Mouse (Mus musculus) testis, adult 2 months (tissue): ENCODE data around the gene Suz12.

ENCODE experiments used
- CTCF ChIP-seq: fragments of 200-500 bp; IDR thresholded peaks from 2 replicates; pipeline ENCODE4 v1.5.1; 2012; ENCODE audit warnings: low read depth, mild to moderate bottlenecking, inconsistent platforms, low read length, moderate library complexity; ENCODE audit not compliant: control insufficient read depth, insufficient read depth, insufficient replicate concordance
- POLR2A ChIP-seq: fragments of 200-500 bp; IDR thresholded peaks from 2 replicates; pipeline ENCODE4 v1.6.1; 2012; ENCODE audit warnings: low read depth, mild to moderate bottlenecking, inconsistent platforms, low read length, moderate library complexity; ENCODE audit not compliant: control insufficient read depth

DNA sequence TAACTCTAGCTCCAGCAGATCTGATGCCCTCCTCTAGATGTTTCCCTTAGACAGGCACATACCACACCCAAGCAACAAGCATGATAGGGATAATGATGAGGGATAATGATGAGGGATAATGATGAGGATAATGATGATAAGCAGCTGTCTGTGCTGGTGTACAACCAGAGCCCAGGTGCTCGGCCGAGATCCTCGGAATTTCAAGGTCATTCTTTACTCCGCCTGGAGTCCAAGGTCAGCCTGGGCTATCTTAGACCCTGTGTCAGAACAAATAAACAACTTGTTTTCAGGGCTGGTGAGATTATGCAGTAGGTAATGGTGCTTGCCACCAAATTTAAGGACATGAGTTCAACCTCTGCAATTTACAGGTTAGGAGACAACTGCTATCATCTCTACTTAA, 6.0 kb upstream of the Suz12 start:
- TF ChIP-seq CTCF (no peak), POLR2A (no peak)
